Mouse (Mus musculus) mouse trophoblast stem cell (cell line): ENCODE measurements at regions not wholly inside any gene's neighbourhood (a gene's known extent, or its start where the extent isn't known, plus 50 kb on each side); places are given as distances from the start of the nearest gene placed in this dataset.

ENCODE experiments used
- in situ Hi-C, 2 experiments: fragments of 300-500 bp; cut with MseI, MboI; formaldehyde crosslinking; loops; 2 replicates in 1 of 2; 3 replicates in 1 of 2; pipeline ENCODE4 v1.15.1; 2025

DNA sequence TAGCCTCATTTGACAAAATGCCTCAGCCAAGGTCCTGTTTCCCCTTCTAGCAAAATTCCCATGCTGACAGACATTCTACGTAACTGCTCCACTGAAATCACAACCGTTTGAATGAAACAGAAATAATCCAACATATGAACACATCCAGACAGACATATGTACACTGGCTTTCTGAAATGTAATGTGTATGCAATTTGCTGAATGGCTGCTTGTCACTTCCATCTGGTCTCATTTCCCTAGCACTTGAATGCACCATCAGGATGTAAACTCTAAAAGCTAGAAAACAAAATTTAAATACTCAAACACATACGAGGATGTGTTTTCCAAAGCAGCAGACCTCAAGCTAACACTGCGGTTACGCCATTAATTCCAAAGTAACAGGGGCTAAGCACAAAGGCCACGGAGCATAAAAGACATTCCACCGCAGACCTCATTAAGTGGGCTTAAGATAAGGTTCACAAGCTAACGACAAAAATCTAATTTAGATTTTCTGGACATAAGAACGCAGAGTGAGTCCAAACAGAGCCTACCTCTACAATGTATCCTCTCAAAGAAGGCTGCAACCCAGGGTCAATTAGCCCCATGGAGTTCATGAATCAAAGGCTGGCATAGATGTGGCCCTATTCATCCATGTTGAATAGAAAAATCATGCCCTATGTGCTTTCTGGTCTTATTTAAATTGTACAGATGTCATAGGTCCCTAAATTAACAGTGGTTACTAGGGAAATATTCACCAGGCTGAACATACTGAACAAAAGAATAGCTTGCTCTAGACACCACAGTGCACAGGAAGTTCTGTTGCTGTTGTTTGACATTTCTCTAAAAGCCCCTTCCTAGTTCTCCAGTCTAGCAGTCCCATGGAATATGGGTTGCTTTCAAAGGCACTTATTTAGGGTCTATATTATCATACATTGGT lies 630.5 kb downstream of the Nedd1 start:
- in situ Hi-C loops = no loop called here

DNA sequence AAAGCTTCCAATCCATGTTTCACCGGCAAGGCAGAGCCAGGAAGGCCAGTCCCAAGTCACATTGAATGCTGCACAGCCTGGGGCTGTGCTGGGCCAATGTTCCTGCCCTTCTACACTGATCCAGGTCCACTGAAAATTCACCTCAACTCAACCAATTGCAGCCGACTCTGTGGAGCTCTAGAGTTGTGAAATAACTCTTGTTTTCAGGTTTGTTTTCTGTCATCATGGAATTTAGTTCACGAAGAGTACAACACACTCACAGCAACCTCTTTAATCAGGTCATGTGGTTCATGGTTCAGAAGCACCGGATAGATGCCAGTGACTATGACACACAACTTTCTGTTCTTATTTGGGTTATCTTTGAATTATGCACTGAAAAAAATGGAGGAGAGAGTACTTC lies 640.1 kb downstream of the Nedd1 start:
- in situ Hi-C loops = no loop called here

DNA sequence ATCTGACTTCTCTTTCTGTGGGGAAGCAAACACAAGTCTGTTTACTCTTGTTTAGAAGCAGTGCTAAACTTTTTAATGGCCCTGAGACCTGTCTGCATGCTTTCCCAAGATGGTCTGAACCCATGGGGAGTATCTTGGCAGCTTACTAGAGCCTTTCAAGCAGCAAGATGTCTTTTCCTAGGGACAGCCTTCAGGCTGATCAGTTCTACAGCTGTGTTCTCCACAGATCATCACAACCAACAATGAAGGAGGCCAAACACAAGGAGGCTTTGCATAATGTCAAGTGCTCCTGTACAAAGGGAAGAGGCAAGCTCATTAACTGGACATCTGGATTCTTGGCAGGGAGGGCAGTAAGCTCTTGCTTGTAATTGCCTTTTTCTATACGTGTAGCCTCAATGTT lies 641.0 kb downstream of the Nedd1 start:
- in situ Hi-C loops = no loop called here

DNA sequence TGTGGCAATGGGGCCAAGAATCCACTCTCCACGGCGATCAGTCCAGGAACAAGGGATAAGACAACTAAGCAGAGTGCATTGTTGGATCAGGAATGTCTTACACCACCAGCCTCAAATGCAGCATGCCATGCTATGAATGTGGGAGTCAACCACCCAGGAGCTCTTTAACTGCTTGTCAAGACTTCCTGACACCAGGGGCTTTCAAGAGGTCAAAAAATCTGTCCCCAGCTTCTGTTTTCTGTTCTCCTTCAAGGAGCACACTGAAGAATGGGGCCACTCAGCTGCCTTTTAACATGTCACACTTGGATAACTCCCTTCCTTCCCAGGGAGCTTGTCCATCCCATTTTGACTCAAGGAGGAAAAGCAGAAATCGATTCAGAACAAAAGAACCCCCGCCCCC lies 642.8 kb downstream of the Nedd1 start:
- in situ Hi-C loops = no loop called here

DNA sequence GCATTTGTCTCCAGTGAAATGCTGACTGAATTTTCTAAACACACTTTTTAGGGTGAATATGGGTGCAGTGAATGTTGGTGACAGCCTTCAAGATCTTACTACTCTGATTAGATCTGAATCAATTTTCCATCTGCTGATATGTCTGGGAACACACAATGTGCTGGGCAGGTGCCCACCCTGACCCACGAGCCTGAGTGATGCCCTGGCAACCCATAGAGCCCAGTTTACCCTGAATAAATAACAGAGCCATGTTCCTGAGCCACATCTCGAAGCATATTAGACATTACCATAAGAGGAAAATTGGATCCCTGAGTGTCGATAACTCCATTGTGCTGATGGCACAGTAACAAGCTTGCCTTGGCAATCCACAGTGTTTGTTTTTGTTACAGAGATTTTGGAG lies 644.9 kb downstream of the Nedd1 start:
- in situ Hi-C loops = no loop called here

DNA sequence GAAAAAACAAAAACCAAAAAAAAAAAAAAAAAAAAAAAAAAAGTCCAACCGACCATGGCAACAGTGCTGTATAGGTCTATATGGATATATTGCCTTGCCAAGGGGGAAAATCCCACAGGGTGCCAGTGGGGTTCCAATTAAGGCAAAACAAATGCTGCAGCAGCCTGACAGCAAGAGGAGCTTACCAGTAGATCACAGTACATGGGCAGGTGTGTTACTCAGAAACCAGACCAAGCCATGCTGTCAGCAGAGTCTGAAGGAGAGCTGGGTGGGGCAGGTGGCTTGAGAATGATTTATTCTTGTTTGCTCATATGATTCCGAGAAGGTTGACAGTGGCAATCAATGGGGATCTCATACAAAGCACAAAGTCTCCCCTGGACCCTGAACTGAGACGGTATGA lies 645.5 kb downstream of the Nedd1 start:
- in situ Hi-C loops = no loop called here

DNA sequence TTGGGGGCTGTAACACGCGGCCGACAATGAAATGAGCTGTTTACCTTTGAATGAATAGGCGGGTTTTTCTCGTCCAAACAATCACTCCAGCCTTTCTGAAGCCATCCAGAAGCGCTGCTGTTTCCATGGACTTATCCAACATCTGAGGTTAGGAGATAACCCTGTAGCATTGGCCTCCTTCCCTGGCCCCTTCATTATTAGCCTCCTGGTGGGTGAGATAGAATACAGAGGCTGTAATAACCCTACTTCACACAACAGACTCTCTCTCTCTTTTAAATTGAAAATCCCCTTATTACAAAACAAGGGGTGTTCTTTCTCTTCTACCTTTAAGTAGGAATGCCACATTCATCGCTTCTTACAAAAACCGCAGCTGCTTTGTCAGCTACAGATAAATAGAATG lies 646.8 kb downstream of the Nedd1 start:
- in situ Hi-C loops = no loop called here

DNA sequence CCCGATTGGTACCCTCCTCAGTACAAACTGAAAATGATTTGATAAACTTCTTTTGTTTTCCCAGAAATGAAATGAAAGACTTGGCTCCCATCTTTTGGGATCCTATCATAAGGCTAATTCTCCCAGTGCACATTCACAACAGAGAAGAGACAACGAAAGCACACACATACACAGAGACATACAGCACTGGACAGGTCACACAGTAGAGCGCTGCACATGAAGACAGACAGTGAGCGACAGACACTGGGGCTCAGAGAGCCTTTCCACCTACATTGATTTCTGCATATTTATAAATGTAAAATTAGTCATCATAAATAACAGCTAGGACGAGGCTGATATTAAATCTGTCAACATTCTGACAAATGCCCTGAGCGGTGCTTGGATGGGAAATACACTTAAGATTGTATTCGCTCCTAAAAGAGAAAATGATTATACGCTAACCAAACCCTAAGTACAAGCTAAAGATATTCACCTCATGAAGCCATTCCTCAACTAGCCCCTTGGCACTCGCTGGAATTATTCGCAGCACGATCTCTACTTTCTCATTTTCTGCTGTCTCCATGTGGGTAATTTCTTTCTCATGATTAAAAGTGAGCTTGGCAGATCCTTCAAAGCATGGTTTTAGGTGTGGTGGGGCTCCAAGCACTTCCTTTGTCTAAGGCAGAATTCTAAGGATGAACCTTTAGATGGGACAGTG lies 647.4 kb downstream of the Nedd1 start:
- in situ Hi-C loops = no loop called here

DNA sequence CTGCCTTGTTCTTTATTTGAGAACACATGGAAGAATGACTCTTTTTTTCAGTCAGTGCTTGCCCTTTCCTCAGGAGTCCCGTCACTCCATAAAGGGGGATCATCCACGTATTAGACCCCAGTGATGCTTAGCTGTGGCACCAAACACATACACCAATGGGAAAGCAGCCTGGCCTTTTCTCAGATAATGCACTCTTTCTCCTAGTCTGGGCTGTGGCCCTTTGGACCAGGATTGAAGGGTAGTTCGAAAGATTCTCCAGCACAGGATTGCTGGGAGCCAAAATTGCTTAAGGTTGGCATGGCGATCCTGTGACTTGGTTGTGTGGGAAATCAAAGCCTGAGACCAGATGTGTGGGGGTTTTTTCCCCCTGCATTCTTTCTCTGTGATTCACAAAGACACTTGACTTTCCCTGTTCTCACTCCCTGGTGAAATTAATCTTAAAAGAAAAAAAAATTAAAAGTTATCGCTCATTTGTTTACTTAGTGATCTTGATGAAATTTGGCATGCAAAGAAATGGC lies 648.3 kb downstream of the Nedd1 start:
- in situ Hi-C loops = no loop called here

DNA sequence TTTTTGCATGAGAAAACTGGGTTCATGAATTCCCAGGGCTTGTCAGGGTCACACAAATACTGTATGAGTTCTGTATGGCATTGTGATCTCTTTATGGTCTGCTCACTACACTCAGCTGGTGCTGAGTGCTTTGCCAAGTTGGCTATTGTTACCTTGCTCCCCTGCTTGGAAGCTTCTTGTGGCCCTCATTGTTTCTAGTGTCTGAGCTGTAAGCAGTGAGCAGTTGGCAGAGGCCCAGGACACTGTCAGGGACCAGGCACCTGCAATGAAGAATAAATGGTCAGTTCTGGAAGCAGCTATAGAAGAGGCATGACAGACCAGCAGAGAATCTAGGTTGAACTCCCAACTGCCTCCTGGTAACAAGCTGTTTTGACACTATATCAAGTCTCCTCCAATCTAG lies 677.4 kb downstream of the Nedd1 start:
- in situ Hi-C loops = no loop called here

DNA sequence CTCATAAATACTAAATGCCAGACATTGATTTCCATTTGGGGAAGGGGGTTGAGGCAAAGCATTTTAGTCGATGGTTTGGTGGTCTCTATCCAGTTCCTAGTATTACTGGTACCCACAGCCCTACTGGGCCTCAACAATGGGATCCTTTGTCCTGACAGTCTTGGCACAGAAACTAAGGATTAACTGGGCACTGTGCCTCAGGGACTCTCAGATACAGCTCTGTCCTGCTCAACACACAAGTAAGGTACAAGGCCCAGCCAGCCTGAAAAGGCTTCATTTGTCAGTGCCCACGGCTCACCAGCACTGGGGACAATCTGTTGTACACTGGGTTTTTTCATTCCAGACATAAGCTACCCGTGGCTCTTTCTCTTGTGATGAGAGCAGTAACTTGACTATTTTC lies 686.0 kb downstream of the Nedd1 start:
- in situ Hi-C loops = no loop called here

DNA sequence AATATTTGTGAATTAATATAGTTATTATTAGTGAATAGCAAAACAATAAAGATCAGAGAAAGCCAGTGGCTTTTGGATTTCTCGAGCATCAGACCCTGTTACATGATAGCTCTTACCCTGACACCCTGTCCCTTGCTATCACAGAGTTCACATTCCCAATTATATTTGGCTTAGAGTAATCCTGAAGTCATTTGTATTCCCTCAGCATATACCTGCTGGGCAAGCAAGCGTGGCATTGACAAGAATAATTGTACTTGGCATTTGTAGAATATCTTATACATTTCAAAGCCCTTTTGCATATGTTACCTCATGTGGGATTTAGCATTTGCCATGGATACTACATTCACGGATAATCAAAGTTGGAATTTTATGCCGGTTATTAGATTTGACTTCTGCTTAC lies 692.0 kb downstream of the Nedd1 start:
- in situ Hi-C loops = no loop called here

DNA sequence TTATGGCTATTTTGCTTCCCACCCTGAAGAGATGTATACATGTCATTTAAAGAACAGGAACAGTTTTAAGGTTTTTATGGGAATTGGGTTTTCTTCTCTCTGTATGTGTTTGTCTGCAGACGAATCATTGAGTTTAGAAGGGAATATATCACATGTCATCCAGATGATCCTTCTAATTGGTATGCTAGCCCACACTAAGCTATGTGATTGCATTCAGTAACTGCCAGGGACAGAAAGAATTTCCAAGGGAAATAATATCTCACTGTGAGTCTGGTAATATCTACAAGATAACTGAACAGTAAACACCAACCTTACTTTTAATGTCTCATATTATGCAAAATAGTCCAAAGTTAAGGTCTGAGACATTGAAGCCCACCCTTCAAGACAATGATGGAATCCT lies 698.0 kb downstream of the Nedd1 start:
- in situ Hi-C loops = no loop called here

DNA sequence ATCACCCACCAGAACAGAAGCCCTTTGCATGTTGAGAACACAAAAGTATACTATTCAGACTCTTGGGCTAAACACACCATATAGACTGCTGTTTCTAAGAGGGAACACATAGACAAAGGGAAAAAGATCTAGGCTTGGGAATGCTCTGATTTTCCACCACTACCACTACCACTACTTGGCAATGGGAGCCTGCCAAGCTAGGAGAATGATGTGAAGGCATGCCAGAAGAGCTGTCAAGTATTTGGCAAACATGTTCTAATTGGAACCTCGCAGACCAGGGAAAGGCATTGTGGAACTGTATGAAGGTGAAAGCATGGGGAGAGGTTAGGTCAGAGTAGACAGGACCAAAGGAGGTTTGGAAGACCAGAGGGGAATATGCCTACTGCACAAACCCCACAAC lies 701.2 kb downstream of the Nedd1 start:
- in situ Hi-C loops = no loop called here

DNA sequence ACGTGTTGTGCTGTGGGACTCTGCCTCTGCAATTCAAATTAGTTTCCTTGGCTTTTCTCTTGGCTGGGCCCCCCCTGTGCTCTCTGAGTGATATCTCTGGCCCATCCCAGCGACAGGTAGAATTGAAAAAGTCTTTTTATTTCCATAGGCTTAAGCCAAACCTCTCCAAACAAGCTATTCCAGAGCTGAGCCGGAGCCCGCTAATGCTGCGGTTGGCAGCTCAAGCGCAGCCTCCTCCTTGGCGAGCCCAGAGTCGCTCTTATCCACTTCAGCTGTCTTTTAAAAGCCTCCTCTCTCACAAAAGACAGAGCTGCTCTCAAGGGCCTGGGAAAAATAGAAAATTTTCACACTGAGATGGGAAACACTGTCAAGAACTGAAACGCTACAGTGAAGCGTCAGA lies 712.7 kb downstream of the Nedd1 start:
- in situ Hi-C loops = no loop called here

DNA sequence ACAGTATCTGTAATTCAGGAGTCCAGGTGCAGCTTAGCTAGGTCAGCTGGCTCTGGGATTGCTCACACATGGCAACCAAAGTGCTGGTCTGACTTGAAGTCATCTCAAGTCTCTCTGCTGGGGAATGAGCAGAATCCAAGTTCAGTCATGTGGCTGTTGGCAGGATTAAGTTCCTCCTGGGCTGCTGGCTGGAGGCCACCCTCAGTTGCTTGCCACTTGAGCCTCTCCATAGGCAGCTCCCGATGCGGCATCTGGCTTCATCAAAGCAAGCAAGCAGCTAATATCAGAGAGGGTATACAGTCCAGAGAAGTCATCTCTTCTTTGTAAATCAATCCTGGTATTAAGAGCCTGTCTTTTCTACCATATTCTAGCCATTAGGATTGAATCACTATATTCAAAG lies 714.3 kb downstream of the Nedd1 start:
- in situ Hi-C loops = no loop called here

DNA sequence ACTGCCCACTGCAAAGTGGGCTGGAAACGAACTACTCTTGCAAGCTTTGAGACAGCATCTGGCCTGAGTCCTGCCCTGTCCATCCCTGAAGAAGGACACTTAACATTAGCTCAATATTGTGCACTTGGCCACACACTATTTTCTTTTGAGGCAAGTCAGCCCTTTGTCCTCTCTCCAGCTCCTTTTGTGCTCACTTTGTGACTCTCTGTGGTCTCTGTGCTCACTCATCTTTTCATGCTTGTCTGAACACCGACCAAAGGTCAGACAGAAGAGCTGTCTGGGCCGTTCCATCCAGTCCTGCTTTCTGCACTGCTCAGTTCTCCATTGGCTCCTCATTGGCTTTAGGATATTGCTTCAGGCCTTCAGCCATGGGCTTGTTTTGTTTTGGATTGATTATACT lies 715.8 kb downstream of the Nedd1 start:
- in situ Hi-C loops = no loop called here

DNA sequence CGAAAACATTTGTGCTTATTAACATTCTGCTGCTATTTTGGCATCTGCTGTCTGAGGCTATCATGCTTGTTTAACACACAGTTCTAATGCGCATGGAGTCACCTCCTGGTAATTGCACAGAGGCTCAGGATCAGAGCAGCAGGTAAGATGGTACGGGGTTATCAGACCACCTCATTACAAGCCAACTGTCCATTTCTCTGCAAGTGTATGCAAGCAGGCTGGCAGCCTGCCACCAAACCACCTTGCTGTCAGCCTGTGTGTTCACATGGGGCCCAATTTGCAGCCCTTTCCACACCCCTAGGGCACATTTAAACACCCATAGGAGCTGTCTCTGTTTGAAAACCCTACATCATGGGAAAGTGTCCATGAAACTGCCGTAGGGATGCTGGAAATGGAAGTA lies 731.2 kb downstream of the Nedd1 start:
- in situ Hi-C loops = no loop called here

DNA sequence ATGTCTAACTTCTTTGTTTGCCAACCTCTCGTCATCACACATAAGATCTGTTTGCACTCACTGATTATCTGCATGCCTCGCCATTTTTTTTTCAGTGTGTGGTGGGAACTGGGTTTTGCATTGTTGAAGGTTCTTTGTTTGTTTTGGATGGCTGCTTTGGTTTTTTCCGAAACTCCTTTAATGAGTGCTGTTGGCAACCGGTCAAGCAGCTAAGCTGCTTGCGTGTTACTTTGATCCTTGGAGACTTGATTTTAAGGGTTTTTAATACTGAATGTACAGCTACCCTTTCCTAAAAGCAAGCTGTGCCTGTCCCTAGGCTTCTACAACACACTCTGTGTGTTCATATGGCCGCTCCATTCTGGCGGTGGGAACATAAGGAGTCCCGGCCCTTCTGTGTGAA lies 733.9 kb downstream of the Nedd1 start:
- in situ Hi-C loops = no loop called here

DNA sequence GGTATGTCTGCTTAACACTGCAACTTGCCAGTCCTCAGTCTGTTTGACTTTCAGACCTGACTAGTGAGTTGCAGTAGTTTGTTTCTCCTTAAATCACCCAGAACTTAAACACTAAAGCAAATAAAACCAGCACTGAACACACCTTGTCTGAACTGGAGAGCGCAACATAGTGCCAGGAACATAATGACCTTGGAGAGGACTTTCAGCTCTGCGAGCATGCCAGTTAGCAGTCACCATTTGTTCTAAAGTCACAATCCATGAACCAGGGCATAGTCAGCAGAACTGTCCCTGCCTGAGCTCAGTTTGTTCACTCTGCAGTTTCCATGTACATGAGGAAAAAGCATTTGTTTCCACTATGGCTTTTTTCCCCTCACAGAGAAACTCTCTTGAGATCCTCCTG lies 742.4 kb downstream of the Nedd1 start:
- in situ Hi-C loops = no loop called here

DNA sequence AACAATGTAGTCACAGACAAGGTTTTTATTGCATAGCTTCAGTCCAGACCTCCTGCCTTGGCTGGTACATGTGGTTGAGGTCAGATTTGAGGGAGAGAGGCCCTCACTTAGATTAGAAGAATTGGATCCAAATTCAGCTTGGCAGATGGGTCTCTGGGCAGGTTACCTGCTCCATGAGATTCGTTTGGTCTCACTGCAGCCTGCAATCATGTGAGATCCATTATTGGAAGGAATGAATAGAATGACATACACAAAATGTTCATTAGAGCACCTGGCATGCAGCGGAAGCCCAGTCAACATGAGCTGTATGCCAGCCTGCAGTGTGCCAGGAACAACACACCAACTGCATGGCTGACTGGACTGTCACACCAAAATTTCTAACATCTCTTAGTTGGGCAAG lies 750.3 kb downstream of the Nedd1 start:
- in situ Hi-C loops = no loop called here

DNA sequence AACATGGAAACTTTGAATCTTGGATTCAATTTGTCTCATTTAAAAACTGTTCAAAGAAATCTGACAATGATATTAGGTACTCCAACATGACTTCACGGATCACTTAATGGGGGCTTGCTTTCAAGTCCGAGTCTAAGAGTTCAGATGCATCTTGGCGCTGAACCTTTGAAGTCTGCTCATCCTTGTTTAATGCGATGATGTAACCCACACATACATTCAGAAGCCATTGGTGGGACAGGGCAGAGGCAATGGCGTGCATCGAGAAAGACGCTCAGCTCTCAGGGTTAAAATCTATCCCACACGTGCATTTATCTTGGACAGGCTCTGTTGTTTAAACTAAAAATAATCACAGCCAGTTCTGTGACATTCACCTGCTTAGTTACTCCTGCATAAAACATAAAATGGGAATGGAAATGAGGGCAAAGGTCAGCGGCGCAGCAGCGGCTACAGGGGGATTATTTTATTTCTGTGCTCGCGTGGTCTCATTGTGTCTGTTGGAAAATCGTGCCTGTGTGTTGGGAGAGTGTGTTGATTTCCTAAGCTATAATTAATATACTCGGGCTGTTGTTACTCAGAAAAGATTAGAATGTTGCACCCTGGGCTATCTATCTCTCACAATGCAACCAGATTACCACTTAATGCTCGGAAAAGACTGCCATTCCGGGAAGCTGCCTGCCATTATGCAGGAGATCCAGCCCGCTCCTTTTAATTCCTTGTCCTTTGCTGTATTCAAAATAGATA lies 754.5 kb downstream of the Nedd1 start:
- in situ Hi-C loops = no loop called here
